Mouse (Mus musculus) MEL-GATA-1-ER (cell line): ENCODE measurements at regions not wholly inside any gene's neighbourhood (a gene's known extent, or its start where the extent isn't known, plus 50 kb on each side); places are given as distances from the start of the nearest gene placed in this dataset.
"Not testable (repeated sequence)": the region's sequence is repeated elsewhere in the genome, so short reads cannot be mapped to it uniquely, and the experiment has no call there.

ENCODE experiments used
- DNase-seq: peaks from one replicate; pipeline ENCODE4 v3.0.0-alpha.2; 2012; ENCODE audit warnings: low read depth; ENCODE audit errors: extremely low read depth

DNA sequence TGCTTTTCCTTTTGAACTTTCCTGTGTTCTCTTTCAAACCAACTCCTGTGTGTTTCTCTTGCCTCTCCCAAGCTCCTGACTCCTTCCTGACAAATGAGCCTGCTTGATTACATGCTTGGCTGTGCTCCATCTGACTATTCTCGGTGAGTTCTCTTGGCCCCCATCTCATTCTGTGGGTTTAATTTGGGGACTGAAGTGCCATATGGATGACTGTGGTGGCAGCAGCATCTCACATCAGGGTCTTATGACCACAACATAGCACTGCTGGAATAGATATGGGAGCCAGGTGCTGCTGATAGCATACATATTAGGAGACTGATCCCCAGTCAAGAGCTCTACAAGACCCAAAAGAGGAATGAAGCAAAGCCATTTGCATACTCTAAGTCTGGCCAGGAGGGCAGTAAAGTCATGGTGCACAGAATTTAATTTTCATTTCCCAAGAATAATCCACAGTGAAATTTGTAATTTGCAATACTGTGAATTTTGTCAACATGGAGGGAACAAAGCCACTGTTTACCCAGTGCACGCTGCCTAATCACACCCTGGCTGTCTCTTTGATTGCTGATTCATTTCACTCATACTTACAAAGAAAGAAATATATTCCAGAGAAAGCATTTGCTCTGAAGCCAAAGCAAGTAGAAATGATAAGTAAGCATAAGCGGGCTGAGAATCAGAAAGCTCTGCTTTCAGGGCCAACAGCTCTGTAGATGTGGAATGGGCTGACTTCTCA lies 1478.4 kb upstream of the Gm7489 start:
- no peak for DNase-seq

DNA sequence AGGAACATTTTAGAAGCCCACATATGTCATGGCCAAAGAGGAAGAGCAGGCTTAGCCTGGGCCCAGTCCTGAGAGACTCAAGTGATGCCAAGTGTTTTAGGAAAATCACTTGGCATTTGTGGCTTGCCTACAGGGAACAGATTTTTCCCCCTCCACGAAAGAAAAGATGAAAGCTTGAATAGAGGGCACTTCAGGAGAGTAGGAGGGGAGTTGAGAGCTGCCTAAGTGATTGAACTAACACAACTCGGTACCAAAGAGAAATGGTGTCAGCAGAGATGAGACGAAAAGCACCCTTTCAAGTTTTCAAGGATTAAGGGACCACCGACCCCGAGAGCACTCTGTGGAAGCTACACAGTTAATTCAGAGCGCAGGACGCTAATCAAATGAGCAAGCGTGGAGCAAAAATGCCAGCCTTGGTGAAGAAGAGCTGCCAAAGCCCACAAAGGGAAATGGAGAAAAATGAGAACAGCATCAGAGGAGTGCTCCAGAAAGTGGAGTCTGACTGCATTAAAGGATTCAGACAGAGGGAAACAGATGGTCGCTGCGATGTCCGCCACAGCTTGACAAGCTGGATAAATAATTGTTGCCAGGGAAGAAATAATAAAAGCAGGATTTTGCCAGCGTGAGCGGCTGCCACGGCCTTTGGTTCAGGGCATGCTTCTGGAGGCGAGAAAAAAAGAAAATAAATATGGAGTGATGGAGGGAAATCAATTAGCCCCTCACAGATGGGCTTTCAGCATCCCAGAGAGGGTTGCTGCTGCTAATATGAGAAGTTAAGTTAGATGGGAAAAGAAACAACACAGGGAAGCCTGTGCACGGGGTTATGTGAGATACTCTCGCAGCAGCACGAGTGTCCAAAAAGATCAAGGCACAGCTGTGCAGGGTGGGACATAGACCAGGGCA lies 1471.6 kb upstream of the Gm7489 start:
- DNase-seq = no peak

DNA sequence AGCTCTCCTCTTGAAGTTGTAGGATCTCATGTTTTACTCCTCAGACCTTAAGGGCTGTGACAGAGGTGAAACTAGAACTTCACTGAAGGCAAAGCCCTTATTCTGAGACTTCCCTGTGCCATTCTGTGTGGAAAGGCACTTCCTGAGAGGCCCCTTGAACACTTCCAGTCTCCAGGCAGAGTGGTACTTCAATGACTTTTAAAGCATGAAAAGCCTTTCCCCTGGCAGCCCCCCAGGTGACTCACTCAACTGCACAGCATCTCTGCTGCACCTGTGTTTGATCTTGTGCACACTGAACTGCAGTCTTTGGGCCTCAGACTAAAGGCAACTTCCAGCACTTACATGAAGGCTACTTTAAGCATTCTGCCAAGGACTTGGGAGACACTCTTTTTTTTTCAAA lies 1458.7 kb upstream of the Gm7489 start:
- DNase-seq = no peak

DNA sequence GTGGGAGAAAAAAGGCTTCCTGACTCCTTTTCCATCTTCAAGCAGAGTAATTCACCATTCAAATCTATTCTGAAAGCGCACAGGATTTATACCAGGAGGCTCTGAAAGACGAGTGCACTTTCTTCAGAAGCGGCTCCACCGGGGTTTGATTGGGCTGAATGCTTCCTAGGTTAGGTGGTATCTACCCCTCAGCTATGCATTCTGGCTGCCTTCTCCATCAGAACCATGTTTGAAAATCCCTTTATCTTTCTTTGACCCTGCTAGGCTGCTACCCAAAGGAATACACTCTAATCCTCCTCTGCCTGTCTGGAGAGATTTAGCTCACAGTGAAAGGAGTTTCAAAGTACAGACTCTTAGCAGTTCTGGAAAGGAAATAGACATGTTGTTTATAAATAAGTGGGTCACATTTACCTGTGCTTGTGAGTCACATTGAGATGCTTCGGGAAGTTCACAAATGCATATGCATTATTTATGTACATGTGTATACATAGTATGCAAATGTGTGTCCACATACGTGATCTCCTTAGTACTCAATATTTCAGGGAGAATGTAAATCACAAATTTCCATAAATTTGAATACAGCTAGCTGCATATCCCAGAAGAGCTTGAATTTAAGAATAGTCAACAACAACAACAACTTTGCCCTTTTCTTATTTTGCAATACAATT lies 1454.1 kb upstream of the Gm7489 start:
- DNase-seq = no peak

DNA sequence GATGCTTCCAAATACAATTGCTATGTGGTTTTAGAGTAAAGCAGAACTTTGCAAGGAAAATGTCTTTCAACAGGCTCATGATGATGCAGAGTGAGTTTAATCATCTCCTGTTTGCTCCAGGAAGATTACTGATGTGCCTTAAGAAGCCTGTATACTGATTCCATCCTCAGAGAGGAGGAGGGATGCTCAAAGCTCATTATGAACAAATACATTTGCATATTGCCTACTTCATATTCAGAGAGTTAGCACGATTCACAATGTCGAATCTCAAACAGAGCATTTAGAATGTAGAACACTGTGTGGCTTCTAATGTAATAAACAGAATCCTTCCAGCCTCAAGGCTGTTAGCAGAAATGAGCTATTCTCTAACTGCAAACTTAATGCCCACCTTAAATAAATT lies 1451.1 kb upstream of the Gm7489 start:
- no peak for DNase-seq

DNA sequence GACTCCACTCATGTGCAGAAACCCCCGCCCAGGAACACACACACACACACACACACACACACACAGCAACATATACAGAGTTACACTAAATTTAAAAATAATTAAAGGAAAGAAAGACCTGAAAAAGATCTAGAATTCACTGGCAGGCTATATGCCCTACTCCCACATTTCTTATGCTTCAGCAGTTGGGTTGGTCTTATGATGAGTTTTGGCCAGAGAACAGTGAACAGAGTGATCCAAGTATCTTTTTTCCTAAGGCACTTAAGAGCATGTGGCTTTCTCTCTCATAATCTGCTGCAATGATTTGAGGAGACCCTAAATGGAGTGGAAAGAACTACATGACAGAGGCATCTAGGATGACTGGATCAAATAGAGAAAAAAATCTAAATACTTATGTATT lies 1446.3 kb upstream of the Gm7489 start:
- no peak for DNase-seq

DNA sequence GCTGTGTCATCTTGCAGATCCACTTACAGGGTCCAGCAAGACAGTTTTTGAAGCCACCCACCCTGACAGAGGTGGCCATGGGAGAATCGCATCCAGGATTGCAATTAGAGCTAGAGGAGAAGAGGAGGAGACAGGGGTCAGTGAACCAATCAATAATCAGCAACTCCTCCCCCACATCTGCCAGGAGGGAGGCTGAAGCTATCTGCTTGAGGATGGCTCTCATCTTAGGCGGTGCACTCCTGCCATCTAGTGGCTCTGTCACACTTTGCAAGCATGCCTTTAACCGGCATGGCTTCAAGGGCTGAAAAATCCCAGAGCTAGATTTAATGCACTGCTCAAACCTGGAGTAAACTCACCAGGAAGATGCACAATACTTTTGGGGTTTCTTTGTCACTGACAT lies 1425.9 kb upstream of the Gm7489 start:
- DNase-seq = peak; percentile 31

DNA sequence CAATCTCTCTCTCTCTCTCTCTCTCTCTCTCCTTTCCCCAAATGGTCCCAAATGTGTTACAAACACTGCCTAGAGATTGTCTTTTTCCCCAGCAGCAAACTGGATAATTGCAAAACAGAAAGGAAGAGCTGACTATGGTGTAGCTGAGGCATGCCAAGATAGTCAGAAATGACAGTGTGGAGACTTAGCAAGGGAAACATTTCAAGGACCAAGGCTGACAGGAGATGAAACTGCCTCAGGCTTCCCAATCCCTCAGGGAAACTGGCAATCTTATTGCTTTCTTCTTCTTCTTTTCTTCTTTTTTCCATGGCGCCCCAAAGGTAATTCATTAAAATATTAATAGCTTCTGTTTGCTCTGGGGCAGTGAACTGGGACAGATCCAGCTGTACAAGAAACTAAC lies 1425.4 kb upstream of the Gm7489 start:
- no peak for DNase-seq

DNA sequence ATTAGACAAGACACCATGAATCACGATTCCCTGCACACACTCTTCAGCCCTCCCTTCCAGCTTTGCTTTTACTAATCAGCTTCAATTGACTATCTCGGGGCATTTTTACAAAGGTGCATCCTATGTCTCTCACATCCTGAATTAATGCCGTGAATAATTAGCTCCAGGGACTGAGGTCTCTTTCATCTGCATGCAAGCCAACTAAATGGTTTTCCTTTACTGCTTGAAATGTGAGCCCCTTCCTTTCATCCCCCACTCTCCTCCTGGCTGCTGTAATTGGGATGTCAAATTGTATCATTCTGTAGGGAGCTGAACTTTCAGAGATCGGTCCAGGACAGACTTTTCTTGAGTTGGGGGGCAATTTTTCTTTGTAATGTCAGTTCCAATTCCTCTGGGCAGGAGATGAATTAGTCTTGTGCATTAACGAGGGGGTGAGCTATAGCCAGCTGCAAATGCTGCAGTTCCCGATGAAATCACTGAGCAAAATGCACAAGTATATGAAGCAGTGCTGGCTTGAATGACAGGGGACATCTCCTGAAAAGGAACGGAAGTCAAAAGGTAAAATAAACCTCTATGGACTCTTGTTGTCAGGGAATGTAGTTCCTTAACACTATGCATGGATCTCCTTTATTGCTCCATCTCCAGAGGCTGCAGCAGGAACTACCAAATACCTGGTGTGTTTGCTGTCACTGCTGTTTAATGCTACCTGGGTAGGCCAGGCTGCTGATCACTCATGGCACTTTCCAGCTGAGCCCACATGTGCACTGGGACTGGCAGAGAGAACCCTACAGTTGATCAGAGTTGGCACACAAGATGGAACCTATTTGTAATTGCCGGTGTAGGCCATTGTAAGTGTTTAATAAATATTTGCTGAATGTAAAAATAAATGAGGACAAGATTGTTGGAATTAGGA lies 1420.2 kb upstream of the Gm7489 start:
- DNase-seq = no peak

DNA sequence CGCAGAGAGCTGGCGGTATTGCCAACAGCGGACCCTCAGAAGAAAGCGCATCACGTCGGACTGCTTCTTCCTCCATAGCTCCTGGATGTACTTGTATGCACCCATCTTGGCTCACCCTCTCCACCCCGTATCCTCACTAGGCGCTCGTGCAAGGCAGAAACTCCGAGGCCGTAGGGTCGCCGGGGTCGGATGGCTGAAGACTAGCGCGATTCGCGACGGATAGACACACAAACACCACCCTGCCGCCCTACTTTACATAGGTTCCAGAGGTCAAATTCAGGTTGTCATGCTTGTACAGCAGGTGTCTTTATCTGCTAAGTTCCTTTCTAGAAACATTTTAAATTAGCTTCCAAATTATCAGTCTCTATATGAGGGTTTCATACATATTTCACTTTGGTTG lies 1406.6 kb upstream of the Gm7489 start:
- DNase-seq = not testable (repeated sequence)

DNA sequence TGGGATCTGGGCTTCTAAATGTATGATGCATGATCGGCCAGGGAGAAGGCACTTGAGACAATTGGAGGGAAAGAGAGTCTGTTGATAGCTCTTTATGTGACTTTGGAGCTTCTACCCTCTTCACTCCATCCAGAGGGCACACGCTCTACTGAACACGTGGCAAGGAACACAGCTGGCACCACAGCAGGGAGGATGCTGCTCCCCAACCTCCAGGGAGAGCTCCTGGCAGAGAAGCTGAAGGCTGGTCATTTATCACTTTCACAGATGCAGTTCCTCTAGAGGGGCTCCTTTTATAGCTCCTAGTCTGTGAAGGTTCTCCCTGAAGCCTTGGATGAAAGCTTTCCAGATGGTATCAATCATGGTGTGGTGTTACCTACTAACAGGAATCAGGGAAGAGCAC lies 1403.9 kb upstream of the Gm7489 start:
- no peak for DNase-seq

DNA sequence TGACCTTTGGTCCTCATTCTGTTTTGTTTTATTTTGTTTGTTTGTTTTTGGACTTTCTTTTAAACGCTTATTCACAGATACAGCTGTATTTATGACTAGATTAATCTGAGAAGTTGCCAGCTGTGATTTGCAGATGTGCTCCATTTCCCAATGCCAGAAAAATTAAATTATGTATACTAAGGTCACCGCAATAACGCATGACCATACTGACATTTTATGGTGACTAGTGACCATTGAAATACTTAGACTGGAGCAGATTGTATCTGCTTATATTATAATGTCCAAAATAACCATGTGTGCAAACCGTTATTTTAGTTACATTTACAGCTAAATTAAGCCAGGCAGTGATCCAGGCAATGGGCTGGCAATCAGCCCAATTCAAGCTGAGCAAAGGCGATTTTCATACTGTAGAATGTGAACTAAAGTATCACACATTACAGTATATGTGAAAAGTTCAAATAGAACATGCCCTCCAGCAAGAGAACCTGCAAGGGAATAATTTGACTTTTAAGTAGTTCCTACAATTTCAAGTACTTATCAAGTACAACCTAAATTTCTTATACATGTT lies 1401.0 kb upstream of the Gm7489 start:
- DNase-seq = no peak

DNA sequence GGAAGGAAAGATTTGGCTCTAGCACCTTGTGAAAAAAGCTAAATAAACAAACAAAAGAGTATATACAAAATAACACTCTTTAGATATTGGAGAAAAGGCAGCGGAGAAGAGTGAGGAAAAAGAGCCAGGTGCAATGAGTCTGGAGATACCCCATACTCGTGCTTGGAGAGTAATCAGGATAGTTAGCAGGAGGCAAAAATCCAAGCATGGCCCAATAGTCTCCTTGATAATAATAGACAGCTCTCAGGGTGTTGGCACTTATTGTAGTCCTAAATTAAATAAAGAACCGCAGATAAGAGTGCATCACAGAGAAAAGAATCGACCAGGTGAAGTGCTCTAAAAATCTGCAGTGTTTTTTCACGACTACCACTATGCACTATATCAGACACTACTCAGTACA lies 1400.4 kb upstream of the Gm7489 start:
- DNase-seq = no peak

DNA sequence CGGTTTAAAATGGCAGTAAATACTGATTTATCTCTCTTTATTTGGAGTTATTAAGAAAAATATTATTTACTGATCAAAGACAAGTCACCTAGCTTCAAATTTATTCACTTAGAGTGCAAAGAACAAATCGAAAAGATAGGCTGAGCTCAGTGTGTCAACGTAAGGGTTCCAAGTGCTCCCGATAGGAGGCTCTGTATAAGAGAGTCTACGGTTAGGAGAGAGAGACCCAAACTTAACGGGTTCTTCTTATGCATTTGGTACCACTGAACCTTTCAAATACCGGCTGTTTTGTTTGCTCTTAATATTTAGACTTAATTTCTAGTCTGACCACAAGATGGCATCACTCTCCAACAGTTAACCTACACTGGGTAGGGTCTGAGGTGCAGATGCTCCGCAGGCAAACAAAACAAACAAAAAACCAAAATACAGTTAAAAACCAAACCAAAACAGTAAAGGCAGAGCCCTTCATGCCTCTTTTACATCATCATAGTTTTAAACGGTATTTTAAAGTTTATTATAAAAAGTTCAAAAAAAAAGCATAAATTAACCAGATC lies 1379.4 kb upstream of the Gm7489 start:
- peak; percentile 47 for DNase-seq

DNA sequence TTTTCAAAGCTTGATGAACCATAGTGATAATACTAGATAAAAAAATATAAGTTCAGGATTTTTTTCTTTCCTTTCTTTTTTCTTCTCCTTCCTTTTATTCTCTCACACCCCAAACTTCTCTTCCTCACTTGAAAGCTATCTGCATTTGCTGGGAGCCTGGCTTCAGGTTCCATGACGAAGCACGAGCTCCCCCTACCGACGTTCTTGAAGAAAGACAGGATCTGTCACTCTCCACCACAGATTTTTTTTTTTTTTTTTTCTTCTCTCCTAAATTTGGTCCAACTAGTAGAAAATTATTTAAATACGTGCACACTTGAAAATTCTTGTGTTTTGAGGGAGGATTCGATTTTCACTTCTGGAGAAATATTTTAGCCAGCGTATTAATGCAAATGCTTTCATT lies 1377.8 kb upstream of the Gm7489 start:
- DNase-seq = peak; percentile 57

DNA sequence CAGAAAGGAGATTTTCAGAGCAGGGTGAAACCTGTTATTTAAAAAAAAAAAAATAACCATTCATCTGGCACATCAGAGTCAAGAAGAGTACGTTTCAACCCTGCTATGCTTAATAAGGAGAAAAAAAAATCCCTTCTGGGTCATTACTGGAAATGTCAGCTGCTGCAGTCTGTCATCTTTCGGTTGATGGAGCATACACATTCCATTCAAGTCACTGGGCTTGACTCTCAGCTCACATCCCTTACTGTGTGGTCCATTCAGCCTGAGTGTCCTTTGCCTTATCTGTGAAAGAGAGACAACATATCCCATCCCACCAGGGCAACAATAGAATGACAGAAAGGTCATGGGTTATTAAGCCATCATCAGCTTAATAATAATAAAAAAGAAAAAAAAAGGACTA lies 1376.1 kb upstream of the Gm7489 start:
- no peak for DNase-seq

DNA sequence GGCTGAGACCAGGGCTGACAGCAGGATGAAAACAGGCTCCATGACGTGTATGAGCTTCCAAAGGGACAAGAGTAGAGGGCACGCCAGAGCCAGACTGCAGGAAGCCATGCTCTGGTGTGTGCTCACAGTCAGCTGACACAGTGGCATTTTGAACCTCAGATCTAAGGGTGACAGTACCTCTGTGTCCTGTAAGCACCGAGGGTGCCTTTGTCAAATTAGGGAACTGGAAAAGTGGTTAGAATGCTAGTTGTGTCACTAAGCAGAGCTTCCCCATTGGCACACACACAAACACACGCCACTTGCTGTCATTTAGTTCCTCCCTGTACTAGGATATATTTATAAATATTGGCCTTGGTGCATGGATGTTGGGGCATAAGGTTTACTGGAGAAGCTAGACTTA lies 1374.6 kb upstream of the Gm7489 start:
- peak; percentile 6 for DNase-seq

DNA sequence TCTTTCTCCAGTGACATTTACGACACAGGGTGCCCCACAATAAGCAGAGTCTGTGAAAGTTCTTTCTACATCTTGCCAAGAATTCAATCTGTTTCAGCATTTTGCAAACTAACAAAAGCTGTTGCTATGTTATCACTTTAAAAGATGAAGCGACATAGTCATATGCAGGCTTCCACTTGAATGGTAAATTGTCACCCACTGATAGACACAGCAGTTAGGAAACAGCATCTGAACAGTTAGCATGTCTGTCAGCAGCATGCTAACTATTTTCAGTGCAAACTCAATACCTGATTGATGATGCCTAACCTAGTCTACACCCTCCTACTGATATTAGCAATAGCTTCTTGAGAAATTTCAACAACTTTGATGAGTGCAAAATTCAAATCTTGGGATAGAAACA lies 1348.1 kb upstream of the Gm7489 start:
- DNase-seq = no peak

DNA sequence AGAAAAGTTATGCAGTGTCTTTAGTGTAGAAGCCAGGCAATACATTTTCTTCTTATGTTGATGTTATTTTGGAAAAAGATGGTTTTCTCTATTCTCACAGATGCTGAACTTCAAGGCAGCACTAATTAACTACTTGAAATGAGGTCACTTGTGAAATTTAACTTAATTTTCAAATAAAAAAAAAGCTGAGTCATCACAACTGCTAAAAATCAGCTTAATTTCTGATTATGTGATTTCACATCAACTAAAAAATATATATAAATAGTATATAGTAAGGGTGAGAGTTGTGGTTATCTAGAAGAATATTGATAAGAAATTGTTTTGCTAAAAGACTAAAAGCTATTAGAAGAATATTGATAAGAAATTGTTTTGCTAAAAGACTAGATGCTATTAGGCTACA lies 1326.0 kb upstream of the Gm7489 start:
- no peak for DNase-seq

DNA sequence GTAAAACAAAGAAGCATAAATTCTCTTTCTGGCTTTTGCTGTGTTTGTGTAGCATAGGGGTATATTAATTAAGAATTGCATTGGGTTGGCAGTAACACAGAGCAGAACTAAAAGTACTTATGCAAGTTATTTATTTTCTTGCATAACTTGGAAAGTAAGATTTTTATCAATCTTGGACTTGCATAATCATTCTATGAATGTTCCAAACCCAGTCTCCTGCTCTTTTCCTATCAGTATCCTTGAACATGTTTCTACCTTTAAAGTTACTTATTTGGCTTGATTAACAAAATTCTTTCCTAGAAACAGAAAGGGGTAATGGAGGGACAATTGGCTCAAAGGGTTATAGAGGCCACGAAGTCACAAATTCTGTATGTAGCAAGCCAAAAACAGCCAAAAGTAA lies 1320.6 kb upstream of the Gm7489 start:
- no peak for DNase-seq

DNA sequence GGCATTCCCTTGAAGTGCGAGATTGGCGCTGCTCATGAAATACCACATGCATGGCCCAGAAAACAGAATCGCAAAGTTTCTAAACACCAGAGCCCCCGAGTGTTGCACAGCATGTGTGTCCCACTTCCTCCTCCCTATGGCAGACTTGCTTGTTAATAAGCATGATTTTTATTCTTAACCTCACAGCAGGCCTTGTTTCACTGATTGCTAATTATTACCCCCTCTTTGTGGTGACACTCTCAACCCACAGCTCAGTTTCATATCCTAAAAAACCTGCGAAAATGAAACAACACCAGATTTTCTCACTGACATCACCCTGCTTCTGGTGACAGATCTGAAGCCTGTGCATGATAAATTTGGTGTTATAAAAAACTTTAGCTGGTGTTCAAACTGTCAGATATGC lies 1319.3 kb upstream of the Gm7489 start:
- no peak for DNase-seq
